Mouse (Mus musculus) megakaryocyte, embryonic 14.5 days (primary cell): ENCODE data around the gene Col24a1.

Experiments
- FLI1 ChIP-seq: IDR thresholded peaks from 2 replicates; pipeline ENCODE4 v1.6.1; 2012; ENCODE audit warnings: low read length, inconsistent platforms, mixed read lengths
- GATA1 ChIP-seq: IDR thresholded peaks from 3 replicates; pipeline ENCODE4 v1.6.1; 2012; ENCODE audit warnings: mixed read lengths, low read length, inconsistent platforms, borderline replicate concordance

- no peak for TF ChIP-seq GATA1
- TF ChIP-seq FLI1 = no peak
Measured at GRCm38 (mm10) chr3:145576482-145576822, 284.2 kb downstream of the Col24a1 start.
